Mouse (Mus musculus): Measurements from ENCODE around the gene Lcn2.

Lcn2 gene

DNA sequence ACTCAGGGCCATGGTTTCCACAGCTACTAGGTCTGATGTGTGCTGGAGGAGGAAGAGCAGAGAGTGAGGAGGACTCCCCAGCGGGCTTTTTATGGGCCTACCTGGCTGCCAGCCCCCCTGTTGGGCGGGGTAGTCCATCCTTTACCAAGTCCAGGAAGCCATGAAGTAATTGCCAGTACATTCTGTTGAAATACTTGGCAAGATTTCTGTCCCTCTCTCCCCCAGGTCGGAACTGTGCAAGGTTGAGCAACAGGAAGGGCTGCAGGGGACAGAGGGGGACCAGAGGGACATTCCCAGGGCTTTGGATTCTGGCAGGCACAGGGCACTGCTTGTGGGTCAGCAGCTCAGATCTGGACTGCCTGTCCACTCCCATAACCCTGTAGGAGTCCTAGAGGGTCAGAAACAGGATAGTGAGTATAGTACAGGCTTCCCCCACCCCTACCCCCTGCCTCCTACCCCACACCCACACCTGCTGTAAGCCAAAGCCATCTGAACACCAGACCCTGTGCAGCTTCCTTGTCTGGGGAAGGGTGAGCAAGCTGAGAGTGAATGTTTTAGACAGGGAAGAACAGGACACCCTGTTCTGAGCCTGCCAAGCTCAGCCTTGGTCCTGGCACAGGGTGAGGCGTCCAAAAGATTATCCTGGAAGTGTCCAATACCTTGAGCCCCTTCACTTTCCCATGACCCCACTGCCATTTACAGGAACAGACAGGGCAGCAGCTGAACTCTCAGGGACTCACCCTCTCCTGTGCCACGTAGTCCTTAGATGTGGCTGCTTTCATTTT, at the start of gene Lcn2:
Gene Lcn2 (minus strand): TSS at position 547 of the 785 bp plus-strand sequence.
- DNase-seq (ENCODE audit: low read depth, low spot score), result no peak

DNA sequence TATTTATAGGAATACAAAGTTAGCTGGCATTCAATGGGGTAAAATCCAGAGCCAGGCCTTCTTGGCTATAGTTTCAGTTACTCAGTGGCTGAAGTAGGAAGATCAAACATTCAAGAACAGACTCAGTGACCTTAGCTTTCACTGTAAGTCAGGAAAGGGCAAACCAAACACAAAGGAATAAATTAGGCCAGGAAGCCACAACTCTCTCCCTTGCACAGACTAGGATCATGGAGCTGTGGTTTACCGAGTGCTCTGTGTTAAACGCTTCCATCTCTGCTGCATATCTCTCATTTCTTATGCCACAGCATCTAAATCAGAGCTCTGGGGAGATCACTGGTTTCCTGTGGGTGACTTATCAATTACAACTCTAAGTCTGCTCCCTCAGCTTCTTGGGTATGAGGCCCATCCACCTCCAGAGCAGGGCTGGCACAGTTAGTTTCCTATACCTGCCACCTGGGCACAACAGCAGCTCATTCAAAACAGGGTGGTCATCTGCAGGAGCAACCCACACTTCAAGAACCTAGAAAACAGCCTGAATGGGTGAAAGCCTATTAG, 49.6 kb upstream of the Lcn2 start:
- DNase-seq (ENCODE audit: low read depth, low spot score), result no peak

DNA sequence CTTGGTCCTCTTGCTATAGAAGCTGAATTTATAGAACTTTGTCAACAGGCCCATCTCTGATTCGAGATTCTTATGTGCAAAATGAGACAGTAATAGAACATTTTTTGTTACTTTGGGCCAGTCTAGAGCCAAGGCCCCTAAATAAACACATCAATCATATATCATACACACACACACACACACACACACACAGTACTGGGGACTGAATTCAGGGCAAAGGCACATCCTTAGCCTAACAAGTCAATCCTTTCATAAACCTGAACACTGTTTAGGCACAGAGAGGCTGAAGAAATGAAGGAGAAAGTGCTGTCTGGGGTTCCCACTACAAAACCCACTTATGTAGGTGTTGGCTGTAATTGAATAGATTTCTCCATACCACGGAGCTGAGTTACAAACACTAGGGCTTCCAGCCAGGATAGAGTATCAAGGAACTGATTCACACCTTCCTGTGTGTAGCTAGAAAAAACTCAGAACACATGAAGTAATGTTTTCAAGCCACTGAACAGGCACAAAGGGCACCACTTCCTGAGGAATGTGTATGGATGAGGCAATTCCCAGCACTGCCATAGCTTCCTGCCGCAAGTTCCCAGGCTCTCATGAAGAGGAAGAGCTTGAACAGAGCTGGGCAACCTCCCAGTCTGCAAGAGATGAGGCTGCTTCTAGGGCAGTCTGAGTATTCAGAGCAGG, 48.8 kb upstream of the Lcn2 start:
- no peak for DNase-seq (ENCODE audit: low read depth, low spot score)

DNA sequence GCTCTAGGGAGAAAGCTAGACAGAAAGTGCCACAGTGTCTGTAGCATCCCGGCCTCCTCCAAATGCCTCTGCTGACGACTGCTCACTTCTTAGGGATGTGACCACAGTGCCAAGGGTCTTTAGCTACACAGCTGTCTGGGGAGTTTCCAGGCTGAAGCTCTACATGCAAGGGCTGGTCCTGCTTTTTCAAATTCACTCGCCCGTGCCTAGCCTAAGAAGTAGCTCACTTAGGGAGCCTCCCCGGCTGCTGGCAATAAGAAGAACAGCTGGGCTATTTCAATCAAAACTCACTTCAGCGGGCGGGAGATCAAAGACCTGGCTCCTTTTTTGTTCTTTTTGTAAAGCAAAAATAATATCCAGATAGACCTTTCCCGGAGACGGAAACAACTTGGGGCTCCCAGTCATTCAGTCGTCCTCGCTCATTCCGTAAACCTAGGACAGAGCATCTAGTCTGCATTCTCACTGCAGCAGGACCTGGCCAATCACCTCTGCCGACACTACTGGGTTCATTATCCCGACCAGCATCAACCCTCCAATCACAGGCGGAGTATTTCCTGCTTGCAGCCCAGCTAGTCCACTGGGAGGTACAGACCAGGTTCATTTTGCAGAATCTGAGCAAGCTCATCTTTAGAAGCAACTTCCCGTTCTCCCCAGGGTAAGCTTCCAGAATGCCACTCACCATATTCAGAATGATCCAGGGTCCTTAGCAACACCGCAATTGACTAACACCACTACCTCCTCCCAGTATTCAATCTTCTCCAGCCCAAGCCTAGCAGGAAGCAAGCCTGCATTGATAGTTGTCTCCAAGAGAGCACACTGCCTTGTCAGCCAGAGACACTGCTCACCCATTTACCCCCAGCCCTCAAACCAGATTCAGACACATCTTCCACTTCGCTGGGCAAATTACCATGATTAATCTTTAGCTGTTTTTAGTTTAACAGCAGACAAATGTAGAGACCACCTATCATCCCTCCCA, 42.9 kb upstream of the Lcn2 start:
- no peak for DNase-seq (ENCODE audit: low read depth, low spot score)

DNA sequence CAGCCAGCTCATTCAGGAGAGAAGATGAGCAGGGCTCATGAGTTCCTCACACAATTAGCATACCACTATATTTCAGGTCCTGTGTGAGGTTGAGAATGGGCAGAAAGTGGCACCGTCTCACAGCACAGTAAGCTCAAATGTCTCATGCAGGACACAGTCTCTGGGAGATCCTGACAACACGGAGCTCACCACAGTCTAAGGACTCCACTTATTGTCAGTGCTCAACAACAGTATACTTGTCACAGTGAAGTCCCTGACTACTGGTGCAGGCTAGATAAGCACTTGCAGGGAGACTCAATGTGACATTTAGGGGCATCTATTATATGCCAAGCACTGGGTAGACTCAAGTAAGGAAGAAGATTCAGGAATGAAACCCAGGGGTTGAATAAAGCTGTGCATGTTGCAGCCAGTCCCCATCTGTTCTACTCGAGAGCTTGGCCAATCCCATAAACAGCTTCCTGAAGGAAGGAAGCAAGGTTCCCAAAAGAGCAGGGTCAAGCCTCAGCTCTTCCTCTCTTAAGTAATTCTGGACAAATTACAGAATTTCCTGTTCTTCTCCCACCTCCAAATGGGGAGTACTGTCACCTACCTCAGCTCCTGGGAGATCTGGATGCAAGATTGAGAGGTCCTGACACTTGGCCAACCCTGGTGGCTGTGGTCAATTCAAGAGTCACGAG, 41.3 kb upstream of the Lcn2 start:
- no peak for DNase-seq (ENCODE audit: low read depth, low spot score)

DNA sequence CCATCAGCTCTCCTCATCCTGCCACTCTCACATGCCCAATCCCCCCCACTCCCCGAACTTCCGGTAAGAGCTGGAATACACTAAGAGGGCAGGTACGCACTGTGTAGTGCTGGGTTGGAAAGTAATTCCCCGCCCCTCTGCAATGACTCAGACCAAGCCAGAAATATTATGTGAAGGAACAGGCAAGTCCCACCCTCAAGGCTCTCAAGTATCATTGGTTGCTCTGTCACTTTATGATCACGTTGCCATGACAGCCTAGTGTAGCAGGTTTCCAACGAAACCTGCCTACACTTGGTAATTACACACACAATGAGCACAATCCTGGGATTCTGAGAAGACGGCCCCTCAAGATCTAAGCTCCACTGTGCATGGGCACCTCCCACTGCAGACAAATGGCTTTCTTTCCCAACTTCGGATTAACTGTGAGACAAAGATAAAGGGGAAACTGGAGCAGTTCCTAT, 40.2 kb upstream of the Lcn2 start:
- no peak for DNase-seq (ENCODE audit: low read depth, low spot score)

DNA sequence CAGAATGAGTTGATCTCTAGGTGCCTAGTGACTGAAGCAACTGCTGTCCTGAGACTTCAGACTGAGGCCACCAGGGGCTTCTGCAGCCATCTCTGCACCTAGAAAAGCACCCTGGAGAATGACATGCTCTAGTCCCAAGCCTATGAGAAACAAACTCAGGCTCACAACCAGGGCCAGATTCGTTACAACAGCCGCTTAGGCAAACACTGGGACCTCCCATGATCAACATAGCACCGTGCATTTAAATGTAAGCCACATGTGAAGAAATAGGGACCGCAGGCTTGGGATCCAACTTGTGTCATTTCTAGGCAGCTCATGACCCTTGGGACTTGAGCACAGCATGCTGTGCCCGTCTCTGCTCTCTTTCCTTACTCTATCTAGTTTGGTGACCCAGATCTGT, 39.7 kb upstream of the Lcn2 start:
- no peak for DNase-seq (ENCODE audit: low read depth, low spot score)

DNA sequence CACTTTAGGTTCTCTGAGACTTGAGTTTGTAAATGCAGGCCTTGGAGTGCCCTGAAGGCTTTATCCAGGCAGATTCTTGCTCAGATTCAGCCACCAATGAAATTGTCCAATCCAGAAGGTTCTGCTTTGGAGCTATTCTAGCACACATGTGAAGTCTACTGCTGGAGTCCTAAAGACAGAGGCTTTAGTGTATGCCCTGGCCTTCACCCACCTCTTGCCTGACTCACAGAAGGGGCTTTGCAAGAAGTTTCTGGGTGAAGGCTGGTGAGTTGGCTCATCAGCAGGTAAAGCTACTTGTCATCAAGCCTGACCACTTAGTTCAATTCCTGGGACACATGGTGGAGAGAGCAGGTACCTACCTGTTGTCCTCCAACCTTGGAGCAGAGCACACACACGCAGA, 38.1 kb upstream of the Lcn2 start:
- DNase-seq (ENCODE audit: low read depth, low spot score), result no peak

DNA sequence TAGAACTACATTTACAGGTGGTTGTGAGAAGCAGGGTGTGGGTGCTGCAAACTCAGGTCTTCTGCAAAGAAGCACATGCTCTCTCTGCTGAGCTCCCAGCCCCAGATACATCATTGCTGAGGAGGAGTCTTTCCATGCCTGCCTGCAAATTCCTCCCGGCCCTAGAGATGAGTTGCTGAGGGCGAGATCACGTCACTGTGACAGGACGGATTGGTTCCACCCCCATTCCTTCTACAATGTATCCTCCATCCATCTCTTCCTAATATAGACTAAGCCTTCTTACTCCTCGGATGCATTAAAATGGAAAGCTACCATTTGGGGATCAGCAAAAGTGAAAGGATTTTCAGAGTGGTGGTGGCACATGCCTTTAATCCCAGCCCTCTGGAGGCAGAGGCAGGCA, 37.5 kb upstream of the Lcn2 start:
- no peak for DNase-seq (ENCODE audit: low read depth, low spot score)

DNA sequence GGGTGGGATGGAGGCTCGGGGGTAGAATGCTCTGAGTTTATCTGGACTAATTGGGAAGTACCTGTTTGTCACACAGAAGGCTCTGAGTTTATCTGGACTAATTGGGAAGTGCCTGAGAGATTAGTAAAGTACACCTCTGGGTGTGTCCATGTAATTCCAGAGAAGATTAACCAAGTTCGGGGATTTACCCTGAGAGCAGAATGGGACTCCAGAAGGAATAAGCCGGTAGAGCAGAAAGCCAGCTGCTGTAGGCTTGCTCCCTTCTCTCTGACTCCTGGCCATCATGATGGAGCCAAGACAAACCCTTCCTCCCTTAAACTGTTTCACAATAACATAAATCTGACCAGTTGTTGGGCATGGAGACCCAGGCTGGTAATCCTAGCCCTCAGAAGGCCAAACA, 36.7 kb upstream of the Lcn2 start:
- no peak for DNase-seq (ENCODE audit: low read depth, low spot score)

DNA sequence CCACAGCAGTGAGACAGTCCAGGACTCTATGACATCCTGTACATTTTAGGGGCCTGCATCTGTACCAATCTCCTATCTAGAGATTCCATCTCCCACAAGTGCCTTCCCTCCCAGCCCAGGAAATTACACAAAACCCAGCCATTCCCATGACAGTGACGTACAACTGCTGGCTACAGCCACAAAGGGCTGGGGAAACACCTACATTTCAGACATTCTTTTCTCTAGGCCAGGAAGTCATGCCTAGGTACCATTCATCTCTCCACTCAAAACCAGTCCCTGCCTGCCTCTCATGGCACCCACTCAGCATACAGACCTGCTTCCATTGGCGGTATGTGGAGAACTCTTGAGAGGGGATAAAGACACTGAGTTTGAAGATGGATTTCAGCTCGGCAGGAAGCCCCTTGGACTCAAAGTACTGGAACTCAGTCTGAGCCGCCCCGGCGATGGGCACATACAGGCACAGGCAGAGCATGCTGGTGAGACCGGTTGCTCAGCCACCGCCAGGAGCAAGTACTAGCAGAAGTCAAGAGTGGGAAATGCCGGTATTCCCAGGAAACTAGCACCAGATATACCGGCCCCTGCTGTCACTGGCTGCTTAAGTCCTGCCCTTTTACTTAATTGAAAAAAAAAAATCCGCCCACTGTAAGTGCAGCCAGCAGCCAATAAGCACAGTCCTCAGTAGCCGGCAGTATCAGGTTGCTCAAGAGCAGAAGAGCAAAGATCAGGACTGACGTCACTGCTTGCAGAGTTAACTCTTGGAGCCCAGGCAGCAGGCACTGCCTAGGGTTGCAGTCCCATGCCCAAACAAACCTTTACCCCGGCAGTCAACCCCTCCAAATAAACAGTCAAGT, 35.7 kb upstream of the Lcn2 start:
- no peak for DNase-seq (ENCODE audit: low read depth, low spot score)

DNA sequence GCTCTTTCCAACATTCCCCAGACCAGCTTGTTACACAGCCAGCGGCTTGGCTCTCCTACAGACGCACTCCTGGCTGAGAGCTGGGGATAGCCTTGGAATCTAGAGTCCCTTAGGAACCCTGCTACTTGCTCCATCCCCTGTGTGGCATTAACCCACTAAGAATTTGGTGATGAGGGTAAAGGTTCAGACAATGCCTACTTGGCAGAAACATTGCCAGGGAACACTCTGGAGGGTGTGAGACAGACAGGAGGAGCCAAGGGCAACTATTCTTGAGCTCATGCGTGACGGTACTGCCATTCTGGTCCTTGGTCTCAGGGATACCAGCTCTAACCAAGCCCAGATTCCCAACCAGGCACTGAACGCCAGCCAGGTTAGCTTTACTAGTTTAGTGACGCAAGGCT, 33.8 kb upstream of the Lcn2 start:
- no peak for DNase-seq (ENCODE audit: low read depth, low spot score)

DNA sequence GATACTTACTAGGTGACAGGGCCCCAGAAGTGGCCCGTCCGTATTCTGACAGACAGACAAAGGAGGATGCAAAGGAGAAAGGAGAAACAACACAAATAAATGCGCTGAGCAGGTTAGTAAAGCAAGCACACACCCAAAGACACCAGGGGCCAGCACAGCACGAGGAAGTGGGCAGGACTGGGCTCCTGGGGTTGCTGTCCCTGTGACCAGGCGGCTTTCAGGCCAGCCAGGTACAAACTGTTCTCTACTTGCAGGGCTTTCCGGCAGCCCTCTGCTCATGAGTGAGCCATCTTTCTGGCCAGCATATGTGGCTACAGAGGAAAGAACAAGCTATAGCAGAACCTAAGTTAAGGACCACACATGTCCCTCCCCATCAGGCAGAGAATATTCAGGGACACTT, 32.6 kb upstream of the Lcn2 start:
- DNase-seq (ENCODE audit: low read depth, low spot score), result no peak

DNA sequence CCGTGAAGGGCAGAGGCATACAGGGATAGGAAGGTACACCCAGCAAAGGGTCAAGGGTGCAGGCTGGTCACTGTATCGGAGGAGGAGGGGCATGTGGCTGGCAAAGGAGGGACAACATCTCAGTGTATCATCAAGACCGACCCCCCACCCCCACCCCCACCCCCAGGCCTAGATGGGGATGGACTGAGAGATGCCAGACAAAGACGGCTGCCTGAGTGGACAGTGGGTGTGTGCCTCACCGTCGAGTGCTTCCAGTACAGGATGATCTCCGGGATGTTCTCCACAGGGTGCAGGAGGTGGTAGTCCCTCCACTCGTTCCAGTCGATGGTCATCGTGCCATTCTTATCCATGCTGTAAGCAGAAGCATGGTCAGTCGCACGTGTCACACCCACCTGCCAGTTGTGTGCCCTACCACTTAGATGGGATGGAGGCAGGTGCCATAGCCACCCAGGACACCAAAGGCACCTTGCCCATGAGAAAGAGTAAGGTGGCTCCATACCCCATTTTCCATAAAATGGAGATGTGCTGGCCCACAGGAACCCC, 32.1 kb upstream of the Lcn2 start:
- no peak for DNase-seq (ENCODE audit: low read depth, low spot score)

DNA sequence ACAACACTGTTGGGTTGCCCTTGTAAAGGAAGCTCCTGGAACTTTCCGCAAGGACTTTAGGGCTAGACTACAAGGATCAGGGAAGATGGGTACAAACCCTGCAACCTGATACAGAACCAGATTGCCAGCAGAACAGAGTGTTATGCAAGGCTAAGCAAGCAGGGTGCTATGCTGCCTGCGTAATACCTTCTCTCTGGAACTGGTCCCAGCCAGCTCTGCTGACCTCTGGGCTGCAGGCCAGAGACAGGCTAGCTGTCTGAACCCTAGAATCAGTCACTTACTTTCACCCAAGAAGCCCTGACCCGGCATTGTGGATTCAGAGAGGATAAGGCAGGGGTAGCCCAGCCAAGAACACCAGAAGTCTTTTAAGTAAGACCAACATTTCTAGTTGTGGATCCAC, 31.3 kb upstream of the Lcn2 start:
- DNase-seq (ENCODE audit: low read depth, low spot score), result no peak

DNA sequence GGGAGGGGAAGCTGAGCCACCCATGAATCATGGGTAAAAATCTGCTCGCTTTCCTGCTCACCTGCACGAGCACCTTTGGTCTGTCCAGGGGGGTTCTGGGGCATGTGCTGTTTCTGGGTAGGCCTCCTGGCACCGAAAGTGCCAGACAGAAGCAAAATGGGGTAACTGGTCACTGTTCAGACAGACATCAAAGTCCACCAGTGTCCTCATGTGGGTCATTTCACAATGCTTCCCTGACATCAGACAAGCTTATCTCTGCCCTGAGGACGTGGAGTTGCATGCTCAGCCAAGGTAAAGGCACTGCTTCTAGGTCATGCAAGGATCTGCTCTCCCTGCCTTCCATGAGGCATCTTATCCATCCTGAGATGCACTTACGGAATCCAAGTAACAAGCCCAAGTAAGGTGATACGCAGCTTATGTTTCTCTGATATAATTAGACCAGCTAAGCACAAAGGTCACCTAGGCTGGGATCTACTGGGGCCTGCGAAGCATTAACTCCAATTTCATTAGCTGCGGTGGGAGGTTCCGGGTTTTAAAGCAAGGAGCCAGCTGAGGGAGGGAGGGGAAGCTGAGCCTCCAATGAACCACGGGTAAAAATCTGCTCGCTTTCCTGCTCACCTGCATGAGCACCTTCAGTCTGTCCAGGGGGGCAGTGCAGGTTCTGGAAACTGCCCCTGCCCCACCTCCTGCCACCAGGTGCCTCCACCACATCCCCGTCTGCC, 30.5 kb upstream of the Lcn2 start:
- DNase-seq (ENCODE audit: low read depth, low spot score), result no peak

DNA sequence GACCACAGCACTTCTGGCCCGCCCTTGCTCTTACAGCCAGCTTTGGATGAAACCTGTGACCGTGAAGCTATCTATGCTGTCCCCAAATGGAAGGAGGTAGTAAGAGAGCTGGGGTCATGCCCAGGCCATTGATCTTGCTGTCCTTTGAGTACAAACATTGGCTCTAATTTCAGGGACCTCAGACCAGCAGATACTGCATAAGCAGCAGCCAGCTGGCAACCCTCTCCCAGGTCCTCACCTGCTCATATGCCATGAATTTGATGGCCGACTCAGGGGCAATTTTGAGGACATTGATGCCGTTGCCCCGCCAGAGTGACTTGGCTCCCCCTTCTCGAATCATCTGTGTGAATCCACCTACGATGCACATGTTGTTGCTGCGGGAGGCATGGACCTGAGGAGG, 29.4 kb upstream of the Lcn2 start:
- no peak for DNase-seq (ENCODE audit: low read depth, low spot score)

DNA sequence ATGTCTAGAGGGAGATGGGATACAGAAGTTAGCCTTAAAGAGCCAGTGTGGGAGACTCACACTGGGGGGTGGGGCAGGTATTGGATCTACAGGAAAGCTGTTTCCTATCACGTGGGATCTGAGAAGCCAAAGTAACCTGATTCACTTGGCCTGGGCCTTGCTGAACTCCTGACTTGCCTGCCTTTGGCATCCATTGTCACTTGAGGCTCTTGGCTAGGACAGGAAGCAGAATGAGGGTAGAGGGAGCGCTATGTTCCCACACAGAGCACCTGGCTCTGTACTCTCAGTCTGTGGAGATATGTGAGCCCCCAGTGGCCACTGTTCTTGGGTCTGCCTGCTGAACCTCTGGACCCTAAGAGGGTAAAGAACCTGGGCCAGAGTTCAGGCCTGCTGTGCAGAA, 28.5 kb upstream of the Lcn2 start:
- no peak for DNase-seq (ENCODE audit: low read depth, low spot score)

DNA sequence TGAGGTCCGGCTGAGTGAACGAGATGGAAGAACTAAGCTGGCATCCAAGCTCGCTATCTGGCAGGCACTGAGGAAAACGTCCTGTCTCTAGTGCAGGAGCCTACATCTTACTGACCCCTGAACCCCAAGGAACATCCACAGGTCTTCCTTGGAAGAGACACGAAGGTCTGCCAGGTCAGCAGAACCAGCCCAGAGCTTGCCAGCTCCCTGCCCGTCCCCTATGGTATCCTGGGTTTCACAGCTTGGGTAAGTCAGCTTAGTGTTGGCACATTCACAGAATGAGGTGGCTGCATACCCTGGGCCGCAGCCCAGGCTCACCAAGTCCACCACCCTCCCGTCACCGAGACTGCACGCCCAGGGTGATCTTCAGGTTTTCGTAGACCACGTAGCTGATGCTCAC, 27.7 kb upstream of the Lcn2 start:
- DNase-seq (ENCODE audit: low read depth, low spot score), result no peak
